Mouse (Mus musculus) erythroblast, embryonic 14.5 days (primary cell): ENCODE measurements at regions not wholly inside any gene's neighbourhood (a gene's known extent, or its start where the extent isn't known, plus 50 kb on each side); places are given as distances from the start of the nearest gene placed in this dataset.

Experiments
- H3K27me3 ChIP-seq: 2 replicates; pipeline ENCODE4 v1.6.1; 2012; ENCODE audit warnings: inconsistent platforms; ENCODE audit not compliant: control insufficient read depth
- H3K36me3 ChIP-seq: 2 replicates; pipeline ENCODE4 v1.6.1; 2012; ENCODE audit warnings: mild to moderate bottlenecking, inconsistent platforms; ENCODE audit not compliant: control insufficient read depth
- H3K4me1 ChIP-seq: 2 replicates; pipeline ENCODE4 v1.6.1; 2012; ENCODE audit warnings: inconsistent platforms; ENCODE audit not compliant: control insufficient read depth
- H3K4me3 ChIP-seq: replicated peaks from 2 replicates; pipeline ENCODE3; 2012; ENCODE audit warnings: moderate library complexity, mild to moderate bottlenecking, inconsistent platforms
- H3K9me3 ChIP-seq: 2 replicates; pipeline ENCODE4 v1.6.1; 2012; ENCODE audit warnings: low read length, inconsistent platforms, mixed read lengths; ENCODE audit not compliant: control insufficient read depth
- GATA1 ChIP-seq: IDR thresholded peaks from 2 replicates; pipeline ENCODE4 v1.6.1; 2012; ENCODE audit warnings: low read length, inconsistent platforms, mixed read lengths
- TAL1 ChIP-seq: IDR thresholded peaks from 3 replicates; pipeline ENCODE4 v1.6.1; 2012; ENCODE audit warnings: low read length, inconsistent platforms, mixed read lengths

GRCm38 (mm10) chr5:136626891-136627290, 59.6 kb upstream of the Cux1 start:
- Histone ChIP-seq H3K4me1 (peaks cover 19% of the 10 kb centered on the region), H3K27me3 (peaks cover 13% of the 10 kb centered on the region), H3K9me3 (no peaks in the 10 kb centered on the region), H3K36me3 (no peaks in the 10 kb centered on the region), H3K4me3 (no peak overlapping the region)
- no peak for TF ChIP-seq GATA1
- TF ChIP-seq TAL1, result no peak

- Histone ChIP-seq H3K9me3 (no peaks in the 10 kb centered on the region), H3K27me3 (peaks cover 13% of the 10 kb centered on the region), H3K4me1 (peaks cover 13% of the 10 kb centered on the region), H3K36me3 (no peaks in the 10 kb centered on the region), H3K4me3 (no peak overlapping the region)
- no peak for TF ChIP-seq TAL1
- no peak for TF ChIP-seq GATA1
These were observed 60.5 kb upstream of the Cux1 start for GRCm38 (mm10) chr5:136627671-136628292.

GRCm38 (mm10) chr5:136628502-136628901, 61.2 kb upstream of the Cux1 start:
- Histone ChIP-seq H3K9me3 (no peaks in the 10 kb centered on the region), H3K4me1 (peaks cover 6% of the 10 kb centered on the region), H3K36me3 (no peaks in the 10 kb centered on the region), H3K4me3 (no peak overlapping the region), H3K27me3 (peaks cover 13% of the 10 kb centered on the region)
- TF ChIP-seq TAL1, result no peak
- no peak for TF ChIP-seq GATA1

- no peak for TF ChIP-seq TAL1
- TF ChIP-seq GATA1, result no peak
- H3K27me3 ChIP-seq, result peaks cover 3% of the 10 kb centered on the region
- no peaks in the 10 kb centered on the region for H3K9me3 ChIP-seq
- H3K4me1 ChIP-seq, result 0 out of 2 replicates have a peak, but pooled peaks cover 2% of the 10 kb centered on the region
- no peaks in the 10 kb centered on the region for H3K36me3 ChIP-seq
- H3K4me3 ChIP-seq, result no peak overlapping the region
These were observed 60.7 kb upstream of the Myl10 start for GRCm38 (mm10) chr5:136632286-136632685.

- TF ChIP-seq TAL1, result no peak
- Histone ChIP-seq H3K4me3 (no peak overlapping the region), H3K4me1 (no peaks in the 10 kb centered on the region), H3K36me3 (no peaks in the 10 kb centered on the region), H3K27me3 (peaks cover 3% of the 10 kb centered on the region), H3K9me3 (no peaks in the 10 kb centered on the region)
These were observed 59.0 kb upstream of the Myl10 start for GRCm38 (mm10) chr5:136633901-136634300.

- H3K36me3 ChIP-seq, result no peaks in the 10 kb centered on the region
- no peak overlapping the region for H3K4me3 ChIP-seq
- H3K4me1 ChIP-seq, result no peaks in the 10 kb centered on the region
- no peaks in the 10 kb centered on the region for H3K9me3 ChIP-seq
- no peak for TF ChIP-seq TAL1
- no peak for TF ChIP-seq GATA1
- peaks cover 3% of the 10 kb centered on the region for H3K27me3 ChIP-seq
These were observed 57.8 kb upstream of the Myl10 start for GRCm38 (mm10) chr5:136635119-136635518.

- TF ChIP-seq GATA1 (no peak), TAL1 (no peak)
- Histone ChIP-seq H3K9me3 (no peaks in the 10 kb centered on the region), H3K36me3 (no peaks in the 10 kb centered on the region), H3K4me1 (no peaks in the 10 kb centered on the region), H3K4me3 (no peak overlapping the region), H3K27me3 (no peaks in the 10 kb centered on the region)
These were observed 56.5 kb upstream of the Myl10 start for GRCm38 (mm10) chr5:136636476-136636875.

GRCm38 (mm10) chr5:136637872-136638271, 55.1 kb upstream of the Myl10 start:
- Histone ChIP-seq H3K27me3 (no peaks in the 10 kb centered on the region), H3K36me3 (no peaks in the 10 kb centered on the region), H3K4me1 (no peaks in the 10 kb centered on the region), H3K9me3 (no peaks in the 10 kb centered on the region), H3K4me3 (no peak overlapping the region)
- TF ChIP-seq GATA1 (no peak), TAL1 (no peak)

- TF ChIP-seq TAL1 (no peak), GATA1 (no peak)
- Histone ChIP-seq H3K4me3 (no peak overlapping the region), H3K36me3 (no peaks in the 10 kb centered on the region), H3K9me3 (no peaks in the 10 kb centered on the region), H3K4me1 (no peaks in the 10 kb centered on the region), H3K27me3 (no peaks in the 10 kb centered on the region)
These were observed 51.9 kb upstream of the Myl10 start for GRCm38 (mm10) chr5:136640871-136641619.

- Histone ChIP-seq H3K27me3 (no peaks in the 10 kb centered on the region), H3K4me3 (no peak overlapping the region), H3K4me1 (no peaks in the 10 kb centered on the region), H3K36me3 (no peaks in the 10 kb centered on the region), H3K9me3 (no peaks in the 10 kb centered on the region)
- TF ChIP-seq GATA1 (no peak), TAL1 (no peak)
These were observed 50.7 kb upstream of the Myl10 start for GRCm38 (mm10) chr5:136642208-136642607.
